Mouse (Mus musculus) urinary bladder, adult 2 months (tissue): Measurements from ENCODE around the gene Tssk4. TPM values are rescaled to one million over a fixed set of nuclear protein-coding genes. Genes with fewer than 3 reads are reported as not detected.

ENCODE experiments used
- DNase-seq: peaks from one replicate; pipeline ENCODE4 v3.0.0; 2022; ENCODE audit warnings: low spot score
- polyA plus RNA-seq: library from polyadenylated mRNA; depleted of rRNA; stranded (reverse); fragments of >200 nt; gene quantifications from 2 replicates; pipeline ENCODE4 v1.2.3, GENCODE M21; 2012

The Tssk4 gene
- polyA plus RNA-seq, 1 experiment, result 1.4 TPM

GRCm38 (mm10) chr14:55643060-55643907 is 6.7 kb upstream of the Tssk4 start, which contains the start of gene Tm9sf1:
Gene Tm9sf1, minus strand, starts transcription at chr14:55643806.
- DNase-seq, result peak; percentile 96

GRCm38 (mm10) chr14:55644261-55644888 is 5.6 kb upstream of the Tssk4 start:
- no peak for DNase-seq

DNA sequence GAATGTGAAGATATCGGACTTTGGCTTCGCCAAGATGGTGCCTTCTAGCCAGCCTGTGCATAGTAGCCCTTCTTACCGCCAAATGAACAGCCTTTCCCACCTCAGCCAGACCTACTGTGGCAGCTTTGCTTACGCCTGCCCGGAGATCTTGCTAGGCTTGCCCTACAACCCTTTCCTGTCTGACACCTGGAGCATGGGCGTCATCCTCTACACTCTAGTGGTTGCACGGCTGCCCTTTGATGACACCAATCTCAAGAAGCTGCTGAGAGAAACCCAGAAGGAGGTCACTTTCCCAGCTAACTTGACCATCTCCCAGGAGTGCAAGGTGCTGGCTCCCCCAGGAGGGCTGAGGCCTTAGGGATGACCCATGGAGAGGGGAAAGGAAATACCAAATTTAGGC is 1.5 kb downstream of the Tssk4 start:
- DNase-seq, result no peak

GRCm38 (mm10) chr14:55656935-55657334 is 7.0 kb downstream of the Tssk4 start:
- DNase-seq, result no peak

DNA sequence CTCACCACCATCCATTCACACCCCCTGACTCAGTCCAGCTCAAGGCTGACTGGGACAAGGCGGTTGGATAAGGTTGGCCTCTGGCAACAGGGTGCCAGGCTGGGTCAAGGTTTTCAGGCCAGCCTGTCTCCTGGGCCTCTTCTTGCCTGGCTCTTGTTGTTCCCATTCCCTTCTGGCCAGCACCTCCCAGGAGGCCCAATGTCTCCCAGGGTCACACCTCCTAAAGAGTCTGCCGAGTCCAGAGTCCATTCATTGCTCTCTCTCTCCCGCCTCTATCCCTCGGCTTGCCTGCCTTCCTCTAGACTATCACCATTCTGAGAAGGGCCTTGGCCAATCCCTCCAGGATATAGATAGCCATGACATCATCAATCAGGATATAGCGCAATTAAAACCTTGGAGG is 8.0 kb downstream of the Tssk4 start:
- DNase-seq, result no peak

DNA sequence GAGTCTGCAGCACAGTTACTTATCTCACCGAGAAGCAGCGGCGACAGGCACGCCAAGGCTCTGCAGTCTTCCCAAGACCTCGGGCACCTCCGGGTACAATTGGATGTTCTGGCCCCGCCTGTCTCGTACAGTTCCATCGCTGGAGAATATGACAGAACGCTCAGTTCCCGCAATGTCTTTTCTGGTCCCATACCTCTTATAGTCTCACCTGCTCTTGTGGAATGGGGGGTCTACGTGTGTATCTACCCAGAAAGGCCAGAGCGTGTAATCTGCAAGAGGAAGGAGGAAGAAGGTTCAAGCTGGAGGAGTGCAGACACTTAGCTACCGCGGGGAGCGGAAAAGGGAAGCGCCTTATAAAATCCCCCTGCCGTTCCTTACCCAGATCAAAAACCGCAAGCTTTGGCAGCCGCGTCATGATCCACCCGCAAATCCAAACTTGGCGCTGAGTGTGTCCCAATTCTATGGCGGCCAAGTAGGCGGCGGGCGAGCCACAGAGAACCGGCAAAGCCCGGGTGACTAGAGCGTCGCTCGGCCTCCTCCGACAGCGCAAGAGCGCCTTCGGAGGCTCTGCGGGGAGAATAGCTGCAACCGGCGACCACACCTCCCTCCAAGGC is 10.1 kb downstream of the Tssk4 start, which contains the start of gene Mdp1:
Mdp1 (minus strand) TSS at position 549 of the 614 bp plus-strand sequence.
- peak; percentile 63 for DNase-seq

DNA sequence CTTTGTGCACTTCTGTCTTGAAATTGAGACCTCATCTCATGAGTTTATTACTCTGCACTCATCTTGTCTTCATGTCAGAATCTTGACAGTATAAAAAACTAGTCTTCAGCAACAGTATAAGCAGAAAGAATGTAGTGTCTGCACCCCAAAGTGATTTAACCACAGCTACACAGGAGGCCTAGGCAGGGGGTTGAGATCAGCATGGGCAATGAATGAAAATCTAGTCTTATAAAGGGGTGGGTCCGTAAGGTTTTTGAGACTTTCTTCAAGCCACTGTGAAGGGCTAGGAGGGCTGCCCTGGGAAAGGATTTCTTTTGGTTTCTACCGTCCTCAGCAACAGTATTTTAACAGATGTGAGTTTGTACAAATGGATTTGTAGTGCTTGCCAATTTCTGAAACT is 10.7 kb downstream of the Tssk4 start:
- no peak for DNase-seq

DNA sequence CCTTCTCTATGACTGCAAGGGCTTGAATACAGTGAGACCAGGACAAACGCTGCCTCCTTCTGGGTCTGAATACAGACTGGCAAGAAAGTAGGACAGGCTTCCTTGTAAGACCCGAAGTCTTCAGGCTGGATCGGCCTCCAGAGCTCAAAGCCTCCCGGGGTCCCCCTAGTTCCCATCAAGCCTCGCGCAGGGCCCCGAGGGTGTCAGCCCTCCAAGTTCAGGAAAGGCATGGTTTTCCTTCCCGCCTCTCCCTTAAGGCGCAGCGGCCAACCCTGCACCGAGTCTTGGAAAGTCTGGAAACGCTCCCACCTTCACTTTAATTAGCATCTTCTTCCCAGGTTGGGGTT is 21.5 kb downstream of the Tssk4 start:
- no peak for DNase-seq

GRCm38 (mm10) chr14:55671833-55672740 is 22.1 kb downstream of the Tssk4 start, which contains the start of the genes Gmpr2 and Nedd8:
Gene Gmpr2, plus strand, starts transcription at chr14:55671941.
Gene Nedd8, minus strand, starts transcription at chr14:55672124.
- DNase-seq, result peak; percentile 90

DNA sequence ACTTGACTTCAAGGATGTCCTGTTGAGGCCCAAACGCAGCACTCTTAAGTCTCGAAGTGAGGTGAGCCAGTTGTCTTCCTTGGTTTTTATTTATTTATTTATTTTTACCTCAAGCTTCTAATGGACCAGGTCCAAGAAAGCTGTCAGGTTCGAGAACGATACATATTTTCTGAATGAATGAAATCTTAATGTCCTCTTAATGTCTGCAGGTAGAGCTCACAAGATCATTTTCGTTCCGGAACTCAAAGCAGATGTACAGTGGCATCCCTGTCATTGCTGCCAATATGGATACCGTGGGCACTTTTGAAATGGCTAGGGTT is 22.7 kb downstream of the Tssk4 start:
- DNase-seq, result no peak

DNA sequence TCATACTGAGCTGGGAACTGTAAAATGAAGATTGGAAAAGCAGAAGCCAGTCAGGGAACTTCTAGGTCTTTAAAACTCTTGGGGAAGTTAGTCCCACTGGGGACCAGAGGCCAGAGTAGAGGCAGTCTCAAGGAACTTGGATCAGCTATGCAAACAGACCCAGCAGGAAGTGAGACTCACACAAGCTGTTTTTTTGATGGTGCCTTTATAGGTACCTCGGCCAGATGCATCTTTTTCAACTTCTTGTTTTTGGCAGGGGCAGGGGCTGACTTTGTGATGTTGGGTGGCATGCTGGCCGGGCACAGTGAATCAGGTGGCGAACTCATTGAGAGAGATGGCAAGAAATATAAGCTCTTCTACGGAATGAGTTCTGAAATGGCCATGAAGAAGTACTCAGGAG is 27.6 kb downstream of the Tssk4 start:
- DNase-seq, result no peak

- peak; percentile 84 for DNase-seq
Observed at GRCm38 (mm10) chr14:55681160-55682117, 31.5 kb downstream of the Tssk4 start, which contains the start of gene Tinf2. Gene Tinf2, minus strand, starts transcription at chr14:55681820.

DNA sequence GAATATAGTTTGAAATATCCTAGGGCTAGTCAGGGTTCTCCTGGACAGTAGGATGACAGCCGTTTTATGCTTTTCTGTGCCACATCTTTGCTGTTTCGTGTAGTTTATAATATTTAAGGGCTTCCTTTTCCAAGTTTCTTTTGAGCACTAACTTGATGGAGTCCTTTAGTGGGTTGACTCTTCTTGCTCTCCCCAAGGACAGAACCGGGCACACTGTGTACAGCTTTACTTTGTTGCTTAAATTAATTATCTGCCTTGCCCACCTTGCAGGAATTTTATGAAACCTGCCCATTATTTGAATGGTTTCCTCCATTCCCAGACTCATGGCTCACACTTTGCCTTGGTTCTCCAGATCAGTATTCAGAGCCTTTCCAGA is 32.1 kb downstream of the Tssk4 start:
- DNase-seq, result no peak

DNA sequence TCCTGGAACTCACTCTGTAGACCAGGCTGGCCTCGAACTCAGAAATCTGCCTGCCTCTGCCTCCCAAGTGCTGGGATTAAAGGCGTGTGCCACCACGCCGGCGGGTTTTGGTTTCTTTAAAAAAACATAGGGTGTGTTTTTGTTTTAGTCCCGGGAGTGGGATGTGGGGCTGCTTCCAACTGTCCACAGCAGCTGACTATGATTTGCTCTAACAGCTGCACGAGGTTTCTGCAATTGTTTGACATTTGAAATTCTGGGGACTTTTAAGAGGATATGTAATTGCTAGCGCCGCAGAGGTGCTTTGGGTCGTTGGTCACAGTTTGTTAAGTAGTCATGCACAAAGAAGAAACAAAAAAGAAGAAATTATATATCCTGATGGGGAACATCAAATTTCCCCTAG is 39.4 kb downstream of the Tssk4 start:
- no peak for DNase-seq

DNA sequence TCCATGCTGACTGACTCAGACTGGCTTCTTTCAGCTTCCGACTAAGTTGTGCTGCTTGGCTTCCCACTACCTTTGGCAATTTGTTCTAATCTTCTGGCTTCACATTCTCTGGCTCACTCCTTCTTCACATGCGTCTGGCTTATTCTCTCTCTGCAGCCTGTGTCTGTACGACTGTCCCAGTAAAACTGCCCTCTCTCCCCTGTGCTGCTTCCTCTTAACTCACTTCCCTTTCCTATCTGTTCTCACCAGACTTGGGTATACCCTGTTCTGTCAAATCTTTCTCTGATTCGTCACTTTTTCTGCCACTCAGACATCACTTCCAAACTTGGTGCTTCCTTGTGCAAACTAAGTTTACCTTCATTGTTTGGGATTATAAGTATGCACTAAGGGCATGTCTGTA is 47.2 kb downstream of the Tssk4 start:
- DNase-seq, result no peak

DNA sequence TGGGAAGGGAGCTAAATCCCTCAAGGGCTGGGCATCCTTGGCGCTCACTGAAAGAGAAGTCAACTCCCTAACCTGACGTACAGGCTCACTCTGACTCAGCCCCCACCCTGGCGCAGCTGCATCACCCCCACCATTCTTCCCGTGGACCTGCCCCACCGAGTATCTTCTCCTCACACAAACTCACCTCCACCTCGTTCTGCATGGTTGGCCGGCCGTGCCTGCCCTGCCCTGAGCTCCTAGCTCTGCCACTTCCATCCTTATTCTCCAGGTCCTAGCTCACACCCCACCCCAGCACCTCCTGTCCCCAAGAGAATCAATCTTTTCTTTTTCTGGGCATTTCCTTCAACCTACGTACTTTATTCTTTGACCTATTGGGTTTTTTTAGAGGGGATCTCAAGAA is 51.1 kb downstream of the Tssk4 start:
- no peak for DNase-seq
